Mouse (Mus musculus) cerebellum, adult 2 months (tissue): Measurements from ENCODE around the gene Skor1.

Experiments
- CTCF ChIP-seq: fragments of 200-500 bp; IDR thresholded peaks from 2 replicates; pipeline ENCODE4 v1.5.1; 2011; ENCODE audit warnings: low read depth, mild to moderate bottlenecking, control low read depth, low read length, moderate library complexity, borderline replicate concordance; ENCODE audit not compliant: insufficient read depth
- POLR2A ChIP-seq: fragments of 200-500 bp; IDR thresholded peaks from 2 replicates; pipeline ENCODE4 v1.6.1; 2011; ENCODE audit warnings: low read length, control low read depth, borderline replicate concordance; ENCODE audit not compliant: insufficient read depth

GRCm38 (mm10) chr9:63109782-63110087 lies 39.0 kb downstream of the Skor1 start:
- TF ChIP-seq POLR2A = no peak
- no peak for TF ChIP-seq CTCF
